20 mouse cellular contexts compared by ENCODE assay signal in the genomic region with DNA sequence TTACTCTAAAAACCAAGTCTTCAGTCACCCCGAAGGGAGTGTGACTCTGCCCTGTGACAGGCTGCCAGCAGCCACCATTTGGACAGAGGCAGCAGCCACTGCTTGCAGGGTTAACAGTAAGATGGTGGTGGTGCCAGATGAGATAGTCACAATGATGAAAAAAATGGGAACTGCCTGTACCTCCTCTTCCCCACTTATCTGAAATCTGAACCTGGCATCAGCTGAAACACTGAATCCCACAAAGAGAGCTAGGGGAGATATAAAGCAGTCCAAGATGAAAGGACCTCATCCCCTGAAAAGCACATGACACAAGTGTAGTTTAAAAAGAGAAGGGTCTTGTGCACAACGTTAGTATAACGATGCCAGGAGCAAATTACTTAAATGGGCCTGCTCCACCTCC. TPM values are rescaled to one million over a fixed set of nuclear protein-coding genes. Genes with fewer than 3 reads are reported as not detected.
DNase-seq lines count a peak whose midpoint lies in the region; ATAC-seq and TF ChIP-seq lines count a peak whose summit lies in the region.
"Had no signal": no experiment of that assay in that cellular context is flagged by ENCODE, and none has a peak within 500 bp of the region (broad histone marks: within the 10 kb centered on the region; RNA-seq: fewer than 3 reads in every experiment).

No protein-coding gene starts in this region.

- TF ChIP-seq RAD21 in MEL (IDR thresholded peaks at IDR 0.05; ENCODE audit: low read depth, low read length) = no peak

- H3K27me3 ChIP-seq in midbrain, embryonic 15.5 days (replicated peaks) = no peaks in the 10 kb centered on the region
- no peaks in the 10 kb centered on the region for H3K27me3 ChIP-seq in midbrain, embryonic 11.5 days (ENCODE audit: control insufficient read depth, insufficient read depth, low read length)
- no peaks in the 10 kb centered on the region for H3K27me3 ChIP-seq in MEL (ENCODE audit: control insufficient read depth in 1 of 2, insufficient read depth in 2 of 2, low read length in 2 of 2)
- H3K27me3 ChIP-seq: CH12.LX, Patski had no signal

- no peak overlapping the region for H3K4me3 ChIP-seq in midbrain, embryonic 15.5 days
- H3K4me3 ChIP-seq in midbrain, embryonic 11.5 days (ENCODE audit: low read depth, low read length) = no peak overlapping the region
- H3K4me3 ChIP-seq in MEL (ENCODE audit: control insufficient read depth in 1 of 2, insufficient read depth in 1 of 2, low read depth in 2 of 2, low read length in 2 of 2) = no peak overlapping the region

- peak in 1 of 2 experiments; percentile 37; a peak in 2 of 4 replicates for TF ChIP-seq EP300 in MEL (IDR thresholded peaks at IDR 0.05; ENCODE audit: low read depth in 1 of 2, low read length in 2 of 2)

- H3K9me3 ChIP-seq in midbrain, embryonic 15.5 days = no peaks in the 10 kb centered on the region
- no peaks in the 10 kb centered on the region for H3K9me3 ChIP-seq in midbrain, embryonic 11.5 days (ENCODE audit: control insufficient read depth, low read length)
- no peaks in the 10 kb centered on the region for H3K9me3 ChIP-seq in MEL (replicated peaks; ENCODE audit: insufficient read depth, low read length)
- H3K9me3 ChIP-seq: G1E had no signal

- no peaks in the 10 kb centered on the region for H3K4me1 ChIP-seq in midbrain, embryonic 15.5 days
- no peaks in the 10 kb centered on the region for H3K4me1 ChIP-seq in midbrain, embryonic 11.5 days (ENCODE audit: control insufficient read depth, insufficient read depth, low read length)
- peaks cover 9 to 16% of the 10 kb centered on the region in 2 experiments for H3K4me1 ChIP-seq in MEL (ENCODE audit: control insufficient read depth in 1 of 2, insufficient read depth in 2 of 2, low read length in 2 of 2)

- no peak for TF ChIP-seq CTCF in MEL (IDR thresholded peaks at IDR 0.05 in 2 of 3, conservative IDR thresholded peaks at IDR 0.05 in 1 of 3; ENCODE audit: control insufficient read depth in 1 of 3, insufficient read depth in 1 of 3, low read depth in 2 of 3, low read length in 3 of 3, poor library complexity in 1 of 3, severe bottlenecking in 1 of 3)

- no peaks in the 10 kb centered on the region for H3K79me2 ChIP-seq in MEL (ENCODE audit: control insufficient read depth, insufficient read depth, low read length, poor library complexity)

- H3K4me2 ChIP-seq in midbrain, embryonic 15.5 days = no peak overlapping the region
- H3K4me2 ChIP-seq in midbrain, embryonic 11.5 days = no peak overlapping the region

- no peak overlapping the region for H3K27ac ChIP-seq in midbrain, embryonic 15.5 days
- H3K27ac ChIP-seq in midbrain, embryonic 11.5 days (ENCODE audit: low read depth, low read length) = no peak overlapping the region
- no peak overlapping the region for H3K27ac ChIP-seq in MEL (ENCODE audit: control insufficient read depth, low read depth, low read length)

- WGBS in midbrain, embryonic 15.5 days = 73% methylated on average over 3 of the region's 3 CpGs
- WGBS in midbrain, embryonic 11.5 days = 70% methylated on average over 3 of the region's 3 CpGs

- TF ChIP-seq POLR2A in MEL (IDR thresholded peaks at IDR 0.05; ENCODE audit: control insufficient read depth in 1 of 2, insufficient read depth in 1 of 2, low read depth in 1 of 2, low read length in 2 of 2, poor library complexity in 1 of 2) = no peak

- ATAC-seq in midbrain, embryonic 15.5 days (replicated peaks) = peak; percentile 56; the same call in 1 of the 2 replicates
- ATAC-seq in midbrain, embryonic 11.5 days (ENCODE audit: low FRiP score) = no peak
- ATAC-seq: activated CD4-positive, CD25-positive, alpha-beta regulatory T cell, adult 4 months; CD4-positive, CD25-positive, alpha-beta regulatory T cell, adult 4 months; Patski had no signal

- DNase-seq in midbrain, embryonic 11.5 days (ENCODE audit: low spot score, missing footprints) = no peak
- peak; percentile 42 for DNase-seq in MEL (ENCODE audit: low read depth, low spot score)
- no peak for DNase-seq in lung, adult 18-20 months
- DNase-seq: adrenal gland, adult 2 months; adrenal gland, adult 8-10 months; adrenal gland, postnatal 10 days; adrenal gland, postnatal 14 days; adrenal gland, postnatal 25 days; adrenal gland, postnatal 36 days; B cell, adult 2 months; cerebellum, adult 11 months; cerebellum, adult 11-12 months; cerebellum, adult 18-20 months; cerebellum, adult 2 months had no signal

- H3K36me3 ChIP-seq in midbrain, embryonic 15.5 days (replicated peaks) = no peaks in the 10 kb centered on the region
- H3K36me3 ChIP-seq in midbrain, embryonic 11.5 days (ENCODE audit: control insufficient read depth, insufficient read depth, low read length) = no peaks in the 10 kb centered on the region
- H3K36me3 ChIP-seq in MEL (ENCODE audit: control insufficient read depth in 1 of 2, insufficient read depth in 2 of 2, low read length in 2 of 2) = peaks cover 0 to 6% of the 10 kb centered on the region in 2 experiments; a peak in 2 of 4 replicates
- H3K36me3 ChIP-seq: G1E had no signal

- no peak overlapping the region for H3K9ac ChIP-seq in midbrain, embryonic 15.5 days
- no peak overlapping the region for H3K9ac ChIP-seq in midbrain, embryonic 11.5 days (ENCODE audit: low read length)
- no peak overlapping the region for H3K9ac ChIP-seq in MEL (ENCODE audit: control insufficient read depth, low read depth, low read length, poor library complexity, severe bottlenecking)

TF ChIP-seq in MEL, 35 proteins besides CTCF, POLR2A, EP300 and RAD21:
- TF ChIP-seq E2F4 (IDR thresholded peaks at IDR 0.05; ENCODE audit: borderline replicate concordance, low read depth, low read length) (no peak), NRF1 (IDR thresholded peaks at IDR 0.05; ENCODE audit: insufficient read depth, low read depth, low read length, poor library complexity, severe bottlenecking) (no peak), USF2 (IDR thresholded peaks at IDR 0.05; ENCODE audit: borderline replicate concordance in 1 of 2, insufficient read depth in 1 of 2, low read depth in 1 of 2, low read length in 2 of 2) (no peak), TCF12 (IDR thresholded peaks at IDR 0.05; ENCODE audit: low read depth, low read length) (no peak), UBTF (IDR thresholded peaks at IDR 0.05; ENCODE audit: borderline replicate concordance, insufficient read depth, low read depth, low read length) (no peak), MAX (IDR thresholded peaks at IDR 0.05; ENCODE audit: low read length) (no peak), SMC3 (IDR thresholded peaks at IDR 0.05; ENCODE audit: low read depth, low read length) (no peak), MAFK (IDR thresholded peaks at IDR 0.05; ENCODE audit: borderline replicate concordance, low read depth, low read length) (no peak), ZNF384 (IDR thresholded peaks at IDR 0.05; ENCODE audit: low read depth, low read length) (peak; percentile 78), JUND (IDR thresholded peaks at IDR 0.05; ENCODE audit: low read depth, low read length) (no peak), ZKSCAN1 (IDR thresholded peaks at IDR 0.05; ENCODE audit: low read depth, low read length) (no peak), TBP (IDR thresholded peaks at IDR 0.05; ENCODE audit: low read depth, low read length) (no peak), MYB (IDR thresholded peaks at IDR 0.05; ENCODE audit: low read depth, low read length) (no peak), RCOR1 (IDR thresholded peaks at IDR 0.05; ENCODE audit: low read depth, low read length) (peak; percentile 38; the same call in 1 of the 2 replicates), MYC (IDR thresholded peaks at IDR 0.05; ENCODE audit: low read depth, low read length) (no peak), ELF1 (IDR thresholded peaks at IDR 0.05; ENCODE audit: low read depth, low read length) (no peak), SIN3A (IDR thresholded peaks at IDR 0.05; ENCODE audit: low read length) (peak; percentile 36; the same call in 1 of the 2 replicates), MEF2A (IDR thresholded peaks at IDR 0.05; ENCODE audit: extremely low read depth, insufficient replicate concordance, low read depth, low read length, poor library complexity, severe bottlenecking) (no peak), ZMIZ1 (IDR thresholded peaks at IDR 0.05; ENCODE audit: low read depth, low read length) (no peak), MXI1 (IDR thresholded peaks at IDR 0.05; ENCODE audit: low read depth, low read length) (peak; percentile 43; the same call in 1 of the 2 replicates), MAZ (IDR thresholded peaks at IDR 0.05; ENCODE audit: low read depth, low read length) (no peak), GABPA (IDR thresholded peaks at IDR 0.05; ENCODE audit: low read depth, low read length) (no peak), POLR2AphosphoS2 (IDR thresholded peaks at IDR 0.05; ENCODE audit: low read length) (no peak), GATA1 (IDR thresholded peaks at IDR 0.05; ENCODE audit: low read depth, low read length) (peak; percentile 49), POLR2AphosphoS5 (IDR thresholded peaks at IDR 0.05; ENCODE audit: borderline replicate concordance, low read depth, low read length) (no peak), TAL1 (IDR thresholded peaks at IDR 0.05; ENCODE audit: low read length) (no peak), ETS1 (IDR thresholded peaks at IDR 0.05; ENCODE audit: low read depth, low read length) (peak; percentile 87), KAT2A (conservative IDR thresholded peaks at IDR 0.05; ENCODE audit: low read depth, low read length) (no peak), ZC3H11A (IDR thresholded peaks at IDR 0.05; ENCODE audit: low read depth, low read length) (0 out of 2 replicates have a peak, but pooled peaks have one; percentile 33), CHD1 (IDR thresholded peaks at IDR 0.05; ENCODE audit: low read depth, low read length) (no peak), CHD2 (IDR thresholded peaks at IDR 0.05; ENCODE audit: low read length) (no peak), HCFC1 (IDR thresholded peaks at IDR 0.05; ENCODE audit: low read depth, low read length) (no peak), BHLHE40 (IDR thresholded peaks at IDR 0.05; ENCODE audit: borderline replicate concordance, low read depth, low read length) (no peak), USF1 (IDR thresholded peaks at IDR 0.05; ENCODE audit: low read depth, low read length) (no peak), NELFE (IDR thresholded peaks at IDR 0.05; ENCODE audit: low read depth, low read length) (no peak)

RNA-seq across cellular contexts. Expression of a gene that starts 21.9 kb away (rescaled TPM):
- polyA plus RNA-seq in midbrain, embryonic 15.5 days (2015; fragmentation: Nextera tagmentation; extraction: Ambion mirVana) = 30.4 and 33.2 TPM in 2 replicates
- 43.4 and 44.3 TPM in 2 replicates for polyA plus RNA-seq in midbrain, embryonic 11.5 days (2014; fragmentation: Nextera tagmentation; extraction: Ambion mirVana)
- 23.0 and 33.8 TPM in 2 replicates for total RNA-seq in MEL (2012; rRNA removed)
- polyA plus RNA-seq in MEL (2012; ENCODE audit: insufficient read depth in 1 of 2, insufficient read length in 2 of 2, low read depth in 1 of 2, low replicate concordance in 2 of 2, missing spikeins in 1 of 2) = 10 to 100 TPM; 40.9 to 74.6 TPM
